Mouse (Mus musculus): ENCODE data around the gene Pias4. TPM values are rescaled to one million over a fixed set of nuclear protein-coding genes. Genes with fewer than 3 reads are reported as not detected.

The Pias4 gene
- total and polyA plus RNA-seq, 3 experiments: 21.0 to 40.4 TPM; not detected in 1

DNA sequence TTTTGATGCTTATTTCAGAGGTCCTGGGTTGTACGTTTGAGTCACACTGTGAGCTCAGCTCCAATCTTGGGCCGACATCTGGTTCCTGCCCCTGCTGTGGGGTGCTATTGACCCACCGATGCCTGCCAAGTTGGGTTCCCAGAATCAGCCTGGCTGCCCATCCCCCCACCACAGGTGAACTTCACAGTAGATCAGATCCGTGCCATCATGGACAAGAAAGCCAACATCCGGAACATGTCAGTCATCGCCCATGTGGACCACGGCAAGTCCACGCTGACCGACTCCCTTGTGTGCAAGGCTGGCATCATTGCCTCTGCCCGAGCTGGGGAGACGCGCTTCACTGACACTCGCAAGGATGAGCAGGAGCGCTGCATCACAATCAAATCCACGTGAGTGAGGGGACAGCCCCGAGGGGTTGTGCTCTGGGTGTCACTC lies 9.8 kb upstream of the Pias4 start:
- peak overlapping the region; percentile 58 to 80 for H3K4me3 ChIP-seq (ENCODE audit: control insufficient read depth in 1 of 2, insufficient read depth in 1 of 2, low read depth in 2 of 2, low read length in 2 of 2)
- H3K9me3 ChIP-seq (replicated peaks; ENCODE audit: insufficient read depth, low read length): no peaks in the 10 kb centered on the region
- H3K4me1 ChIP-seq (ENCODE audit: control insufficient read depth in 1 of 2, insufficient read depth in 2 of 2, low read length in 2 of 2): peaks cover 0 to 28% of the 10 kb centered on the region in 2 experiments; a peak in 3 of 4 replicates
- peak overlapping the region; percentile 94 for H3K9ac ChIP-seq (ENCODE audit: control insufficient read depth, low read depth, low read length, poor library complexity, severe bottlenecking)
- TF ChIP-seq SIN3A (IDR thresholded peaks at IDR 0.05; ENCODE audit: low read length): peak; percentile 39; the same call in 1 of the 2 replicates
- peak; percentile 41 for TF ChIP-seq TAL1 (IDR thresholded peaks at IDR 0.05; ENCODE audit: low read length)
- peak; percentile 74 for TF ChIP-seq MXI1 (IDR thresholded peaks at IDR 0.05; ENCODE audit: low read depth, low read length)
- TF ChIP-seq TCF12 (IDR thresholded peaks at IDR 0.05; ENCODE audit: low read depth, low read length): 0 out of 2 replicates have a peak, but pooled peaks have one; percentile 22
- TF ChIP-seq HCFC1 (IDR thresholded peaks at IDR 0.05; ENCODE audit: low read depth, low read length): no peak
- TF ChIP-seq CHD1 (IDR thresholded peaks at IDR 0.05; ENCODE audit: low read depth, low read length): no peak
- TF ChIP-seq POLR2AphosphoS5 (IDR thresholded peaks at IDR 0.05; ENCODE audit: borderline replicate concordance, low read depth, low read length): no peak; the same call in 1 of the 2 replicates
- TF ChIP-seq ZNF384 (IDR thresholded peaks at IDR 0.05; ENCODE audit: low read depth, low read length): no peak
- TF ChIP-seq MYC (IDR thresholded peaks at IDR 0.05; ENCODE audit: low read depth, low read length): peak; percentile 58; the same call in 1 of the 2 replicates
- peak in 1 of 2 experiments; percentile 25; a peak in 1 of 4 replicates for TF ChIP-seq EP300 (IDR thresholded peaks at IDR 0.05; ENCODE audit: low read depth in 1 of 2, low read length in 2 of 2)
- no peak for TF ChIP-seq GABPA (IDR thresholded peaks at IDR 0.05; ENCODE audit: low read depth, low read length)
- TF ChIP-seq MAX (IDR thresholded peaks at IDR 0.05; ENCODE audit: low read length): peak; percentile 60; the same call in 1 of the 2 replicates
- TF ChIP-seq RCOR1 (IDR thresholded peaks at IDR 0.05; ENCODE audit: low read depth, low read length): no peak
- TF ChIP-seq BHLHE40 (IDR thresholded peaks at IDR 0.05; ENCODE audit: borderline replicate concordance, low read depth, low read length): 0 out of 2 replicates have a peak, but pooled peaks have one; percentile 26
- peak; percentile 16; the same call in 1 of the 2 replicates for TF ChIP-seq ETS1 (IDR thresholded peaks at IDR 0.05; ENCODE audit: low read depth, low read length)
- TF ChIP-seq NELFE (IDR thresholded peaks at IDR 0.05; ENCODE audit: low read depth, low read length): no peak
- no peak for TF ChIP-seq CTCF (IDR thresholded peaks at IDR 0.05 in 2 of 3, conservative IDR thresholded peaks at IDR 0.05 in 1 of 3; ENCODE audit: control insufficient read depth in 1 of 3, insufficient read depth in 1 of 3, low read depth in 2 of 3, low read length in 3 of 3, poor library complexity in 1 of 3, severe bottlenecking in 1 of 3)
- TF ChIP-seq CHD2 (IDR thresholded peaks at IDR 0.05; ENCODE audit: low read length): 0 out of 2 replicates have a peak, but pooled peaks have one; percentile 21
- 0 out of 2 replicates have a peak, but pooled peaks have one; percentile 30 for TF ChIP-seq TBP (IDR thresholded peaks at IDR 0.05; ENCODE audit: low read depth, low read length)
- no peak for TF ChIP-seq NRF1 (IDR thresholded peaks at IDR 0.05; ENCODE audit: insufficient read depth, low read depth, low read length, poor library complexity, severe bottlenecking)
- TF ChIP-seq POLR2A (IDR thresholded peaks at IDR 0.05; ENCODE audit: control insufficient read depth in 1 of 2, insufficient read depth in 1 of 2, low read depth in 1 of 2, low read length in 2 of 2, poor library complexity in 1 of 2): no peak; a peak in 1 of 4 replicates
- no peak for TF ChIP-seq E2F4 (IDR thresholded peaks at IDR 0.05; ENCODE audit: borderline replicate concordance, low read depth, low read length)
- peak; percentile 64 for DNase-seq (ENCODE audit: low read depth, low spot score)
- no peaks in the 10 kb centered on the region for H3K27me3 ChIP-seq (ENCODE audit: control insufficient read depth in 1 of 2, insufficient read depth in 2 of 2, low read length in 2 of 2)
- H3K36me3 ChIP-seq (ENCODE audit: control insufficient read depth in 1 of 2, insufficient read depth in 2 of 2, low read length in 2 of 2): peaks cover 6 to 18% of the 10 kb centered on the region in 2 experiments
- peak overlapping the region; percentile 84 for H3K27ac ChIP-seq (ENCODE audit: control insufficient read depth, low read depth, low read length)
- H3K79me2 ChIP-seq (ENCODE audit: control insufficient read depth, insufficient read depth, low read length, poor library complexity): peaks cover 36% of the 10 kb centered on the region

All from MEL (cell line).